Mouse (Mus musculus): ENCODE data around the gene Olfr520.

DNA sequence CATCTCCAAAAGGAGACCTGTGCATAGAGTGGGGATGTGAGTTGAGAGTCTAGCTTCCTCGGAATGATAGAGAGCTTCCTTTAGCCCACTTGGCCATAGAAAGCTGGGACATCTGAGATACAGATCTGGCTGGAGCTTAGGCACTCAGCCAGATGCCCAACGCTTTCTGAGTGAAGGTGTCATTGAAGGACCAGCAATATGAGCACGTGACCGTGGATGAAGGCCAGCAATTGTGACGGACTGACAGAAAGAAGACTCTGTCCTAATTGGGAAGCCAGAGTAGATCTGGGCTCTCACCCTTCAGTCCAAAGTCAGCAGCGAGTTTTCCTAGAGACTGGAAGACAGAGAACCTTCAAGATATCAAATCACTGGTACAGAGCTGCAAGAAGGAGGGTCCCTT, 22.4 kb upstream of the Olfr520 start:
- TF ChIP-seq CTCF (IDR thresholded peaks at IDR 0.05; ENCODE audit: borderline replicate concordance, insufficient read depth, low read depth, low read length) (no peak), POLR2A (IDR thresholded peaks at IDR 0.05; ENCODE audit: borderline replicate concordance, insufficient read depth, low read length) (no peak)

Data from cerebellum, adult 2 months (tissue).